Mouse (Mus musculus): ENCODE data around the gene Pcolce2.

GRCm38 (mm10) chr9:95688064-95688463 lies 50.7 kb downstream of the Pcolce2 start:
- TF ChIP-seq CTCF (IDR thresholded peaks at IDR 0.05; ENCODE audit: low read depth) (peak; percentile 77), EP300 (IDR thresholded peaks at IDR 0.05; ENCODE audit: low read depth) (no peak)
